Mouse (Mus musculus) cerebellum, adult 2 months (tissue): Measurements from ENCODE around the gene Miip.

Experiments
- CTCF ChIP-seq: fragments of 200-500 bp; IDR thresholded peaks from 2 replicates; pipeline ENCODE4 v1.5.1; 2011; ENCODE audit warnings: low read depth, mild to moderate bottlenecking, control low read depth, low read length, moderate library complexity, borderline replicate concordance; ENCODE audit not compliant: insufficient read depth
- POLR2A ChIP-seq: fragments of 200-500 bp; IDR thresholded peaks from 2 replicates; pipeline ENCODE4 v1.6.1; 2011; ENCODE audit warnings: low read length, control low read depth, borderline replicate concordance; ENCODE audit not compliant: insufficient read depth

DNA sequence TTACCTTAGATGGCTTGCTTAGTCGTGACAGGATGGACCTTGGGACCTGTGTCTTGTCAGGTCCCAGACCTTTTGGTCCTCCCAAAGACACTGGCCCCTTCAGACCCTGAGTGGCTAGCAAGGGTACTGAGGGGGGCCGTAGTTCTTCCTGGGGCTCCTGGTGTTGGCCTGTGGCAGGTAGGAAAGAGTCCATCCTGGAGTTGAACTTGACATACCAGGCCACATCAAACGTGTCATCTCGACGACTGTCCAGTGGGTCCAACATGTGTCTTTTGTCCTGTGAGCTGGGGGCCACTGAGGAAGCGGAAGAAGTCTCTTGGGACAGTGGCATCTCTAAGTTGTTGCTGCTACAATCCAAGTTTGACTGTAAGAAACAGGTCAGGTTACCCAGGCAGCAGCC is 3.0 kb downstream of the Miip start:
- TF ChIP-seq CTCF (no peak), POLR2A (no peak)
